Mouse (Mus musculus): ENCODE measurements around the gene Cdhr3. TPM values are rescaled to one million over a fixed set of nuclear protein-coding genes. Genes with fewer than 3 reads are reported as not detected.

Cdhr3 gene
- polyA plus RNA-seq, 1 experiment from 2014 or later, result 0.28 TPM

GRCm38 (mm10) chr12:32995081-32995834, 97.4 kb downstream of the Cdhr3 start:
- no peaks in the 10 kb centered on the region for H3K27me3 ChIP-seq (ENCODE audit: control insufficient read depth, insufficient read depth, low read length)
- no peaks in the 10 kb centered on the region for H3K9me3 ChIP-seq (replicated peaks; ENCODE audit: control insufficient read depth, low read length)
- 36% methylated on average over 4 of the region's 4 CpGs for WGBS
- peak; percentile 65; the same call in 1 of the 2 replicates for ATAC-seq (replicated peaks; ENCODE audit: extremely low read depth, insufficient read depth, low FRiP score)
- no peak overlapping the region for H3K4me2 ChIP-seq (ENCODE audit: low read depth, low read length)
- peak overlapping the region; percentile 33 for H3K27ac ChIP-seq (ENCODE audit: low read length)
- H3K9ac ChIP-seq (ENCODE audit: low read length), result no peak overlapping the region
- H3K4me1 ChIP-seq (ENCODE audit: control insufficient read depth, insufficient read depth, low read length), result peaks cover 15% of the 10 kb centered on the region
- H3K4me3 ChIP-seq (ENCODE audit: low read length), result no peak overlapping the region
- no peaks in the 10 kb centered on the region for H3K36me3 ChIP-seq (ENCODE audit: control insufficient read depth, insufficient read depth)

- Histone ChIP-seq H3K4me1 (ENCODE audit: control insufficient read depth, insufficient read depth, low read length) (peaks cover 19% of the 10 kb centered on the region), H3K36me3 (ENCODE audit: control insufficient read depth, insufficient read depth) (no peaks in the 10 kb centered on the region), H3K27ac (ENCODE audit: low read length) (no peak overlapping the region), H3K9ac (ENCODE audit: low read length) (no peak overlapping the region), H3K4me2 (ENCODE audit: low read depth, low read length) (no peak overlapping the region), H3K4me3 (ENCODE audit: low read length) (no peak overlapping the region), H3K9me3 (replicated peaks; ENCODE audit: control insufficient read depth, low read length) (no peaks in the 10 kb centered on the region), H3K27me3 (ENCODE audit: control insufficient read depth, insufficient read depth, low read length) (no peaks in the 10 kb centered on the region)
- 79% methylated on average over 5 of the region's 5 CpGs for whole genome bisulfite sequencing
- no peak for ATAC-seq (replicated peaks; ENCODE audit: extremely low read depth, insufficient read depth, low FRiP score)
Observed at GRCm38 (mm10) chr12:32994081-32994480, 98.6 kb downstream of the Cdhr3 start.

- H3K27ac ChIP-seq (ENCODE audit: low read length), result peak overlapping the region; percentile 48
- ATAC-seq (replicated peaks; ENCODE audit: extremely low read depth, insufficient read depth, low FRiP score), result peak; percentile 88
- no peaks in the 10 kb centered on the region for H3K36me3 ChIP-seq (ENCODE audit: control insufficient read depth, insufficient read depth)
- no peaks in the 10 kb centered on the region for H3K27me3 ChIP-seq (ENCODE audit: control insufficient read depth, insufficient read depth, low read length)
- no peak overlapping the region for H3K9ac ChIP-seq (ENCODE audit: low read length)
- 33% methylated on average over 12 of the region's 12 CpGs for WGBS
- H3K4me2 ChIP-seq (ENCODE audit: low read depth, low read length), result peak overlapping the region; percentile 31; the same call in 1 of the 2 replicates
- H3K4me3 ChIP-seq (ENCODE audit: low read length), result no peak overlapping the region
- H3K9me3 ChIP-seq (replicated peaks; ENCODE audit: control insufficient read depth, low read length), result no peaks in the 10 kb centered on the region
- H3K4me1 ChIP-seq (ENCODE audit: control insufficient read depth, insufficient read depth, low read length), result peaks cover 6% of the 10 kb centered on the region
Observed at GRCm38 (mm10) chr12:32989731-32990130, 102.9 kb downstream of the Cdhr3 start.

- Histone ChIP-seq H3K9me3 (replicated peaks; ENCODE audit: control insufficient read depth, low read length) (no peaks in the 10 kb centered on the region), H3K4me1 (ENCODE audit: control insufficient read depth, insufficient read depth, low read length) (peaks cover 4% of the 10 kb centered on the region; the same call in 1 of the 2 replicates), H3K4me2 (ENCODE audit: low read depth, low read length) (no peak overlapping the region), H3K36me3 (ENCODE audit: control insufficient read depth, insufficient read depth) (no peaks in the 10 kb centered on the region), H3K27me3 (ENCODE audit: control insufficient read depth, insufficient read depth, low read length) (no peaks in the 10 kb centered on the region), H3K4me3 (ENCODE audit: low read length) (no peak overlapping the region), H3K9ac (ENCODE audit: low read length) (no peak overlapping the region), H3K27ac (ENCODE audit: low read length) (no peak overlapping the region)
- ATAC-seq (replicated peaks; ENCODE audit: extremely low read depth, insufficient read depth, low FRiP score), result no peak
- 51% methylated on average over 1 of the region's 1 CpGs for WGBS
Observed at GRCm38 (mm10) chr12:32986284-32986683, 106.4 kb downstream of the Cdhr3 start.

Small RNA genes lying within 50 kb of the gene (microRNA-seq; reads per million reads assigned to microRNA genes)
- gene Gm22904, result not detected

Other genes with a start within 250 kb of the Cdhr3 start
- 110 and 127 TPM in 2 replicates for gene Sypl, start 139.0 kb downstream of the Cdhr3 start, polyA plus RNA-seq (2015; fragmentation: Nextera tagmentation; extraction: Ambion mirVana)
- gene Atxn7l1, start 54.8 kb upstream of the Cdhr3 start, polyA plus RNA-seq (2015; fragmentation: Nextera tagmentation; extraction: Ambion mirVana), result 10.2 and 10.8 TPM in 2 replicates